Mouse (Mus musculus) embryonic fibroblast, embryonic 13.5 days (primary cell): ENCODE measurements at regions not wholly inside any gene's neighbourhood (a gene's known extent, or its start where the extent isn't known, plus 50 kb on each side); places are given as distances from the start of the nearest gene placed in this dataset.

ENCODE experiments used
- CTCF ChIP-seq: IDR thresholded peaks from 2 replicates; pipeline ENCODE4 v1.5.1; 2011; ENCODE audit warnings: mild to moderate bottlenecking, control low read depth, low read length, moderate library complexity, borderline replicate concordance; ENCODE audit not compliant: insufficient read depth
- POLR2A ChIP-seq: IDR thresholded peaks from 2 replicates; pipeline ENCODE4 v1.6.1; 2011; ENCODE audit warnings: low read depth, mild to moderate bottlenecking, control low read depth, low read length, moderate library complexity

DNA sequence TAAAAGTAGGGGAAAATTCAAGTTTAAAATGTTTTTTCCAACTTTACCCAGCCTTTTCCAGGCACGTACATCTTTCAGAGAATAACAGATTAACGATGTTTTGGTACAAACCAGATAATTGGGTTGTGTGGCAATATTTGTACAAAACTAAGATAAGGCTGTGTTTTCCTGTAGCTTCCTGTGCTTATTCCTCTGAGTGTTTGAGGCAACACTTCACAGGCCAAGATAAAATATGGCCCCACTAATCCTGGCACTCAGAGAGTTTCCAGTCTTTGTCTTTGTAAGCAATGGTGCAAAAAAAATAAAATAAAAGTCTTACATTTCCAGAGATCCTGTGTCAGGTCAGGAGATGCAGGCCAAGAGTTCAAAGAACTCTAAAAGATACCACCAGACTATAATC, 81.5 kb upstream of the Dcn start:
- TF ChIP-seq POLR2A (no peak), CTCF (no peak)
